Mouse (Mus musculus) B cell, adult (primary cell): ENCODE data around the gene Rtbdn. TPM values are rescaled to one million over a fixed set of nuclear protein-coding genes. Genes with fewer than 3 reads are reported as not detected.

Experiments used
- total RNA-seq: library from RNA; stranded (reverse); gene quantifications from 4 replicates; pipeline ENCODE4 v1.2.4, GENCODE M21; 2023; ENCODE audit not compliant: inconsistent age

Rtbdn gene
- not detected in 4 replicates for total RNA-seq

DNA sequence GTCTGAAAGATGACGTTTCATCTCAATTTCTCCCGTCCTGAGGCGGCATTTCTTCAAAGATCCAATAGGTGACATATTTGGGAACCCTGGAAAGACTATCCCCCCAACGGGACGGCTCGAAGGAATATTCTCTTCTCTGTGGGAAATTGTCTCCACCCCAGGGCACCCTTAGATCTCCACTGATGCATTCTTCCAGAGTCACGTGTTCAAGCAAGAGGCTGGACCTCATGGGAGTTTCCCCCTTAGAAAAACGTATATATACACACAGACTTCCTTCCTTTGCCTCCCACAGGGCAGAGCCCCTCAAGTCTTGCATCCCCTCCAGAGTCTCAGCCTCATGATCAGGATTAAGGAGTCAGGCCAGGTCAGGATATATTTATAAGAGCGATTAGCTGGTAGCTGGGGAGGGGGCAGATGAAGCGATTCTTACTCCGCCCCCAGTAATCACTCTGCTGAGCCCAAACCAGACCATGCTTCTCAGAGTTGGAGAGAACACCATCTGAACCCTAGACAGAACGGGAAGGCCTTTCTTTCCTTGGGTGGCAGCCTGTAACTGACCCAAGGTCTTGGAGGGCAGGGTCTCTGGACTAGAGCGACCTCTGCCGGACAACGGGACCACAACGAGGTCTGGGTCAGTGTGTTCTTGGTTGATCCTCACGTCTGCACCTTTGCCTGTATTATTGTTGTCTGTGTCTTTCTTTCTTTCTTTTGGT lies at the start of gene Rtbdn:
Gene Rtbdn (plus strand): TSS at position 464 of the 713 bp plus-strand sequence.

DNA sequence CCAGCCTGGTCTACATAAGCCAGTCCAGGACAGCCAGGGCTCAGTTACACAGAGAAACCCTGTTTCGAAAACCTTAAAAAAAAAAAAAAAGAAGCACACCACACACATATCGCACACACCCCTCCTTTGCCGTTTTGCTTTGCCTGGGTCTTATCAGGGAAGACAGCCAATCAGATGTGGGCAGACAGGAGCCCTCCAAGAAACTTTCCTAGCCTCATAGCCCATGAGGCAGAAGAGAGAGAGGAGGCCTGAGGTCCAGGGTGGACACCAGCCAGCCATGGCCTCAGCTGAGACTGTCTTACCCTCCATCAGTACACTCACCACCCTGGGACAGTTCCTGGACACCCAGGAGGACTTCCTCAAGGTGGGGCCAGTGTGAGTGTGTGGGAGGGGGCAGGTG lies 45.0 kb upstream of the Rtbdn start, which contains the start of gene Klf1:
Gene Klf1 (plus strand): TSS at position 177 of the 400 bp plus-strand sequence.

DNA sequence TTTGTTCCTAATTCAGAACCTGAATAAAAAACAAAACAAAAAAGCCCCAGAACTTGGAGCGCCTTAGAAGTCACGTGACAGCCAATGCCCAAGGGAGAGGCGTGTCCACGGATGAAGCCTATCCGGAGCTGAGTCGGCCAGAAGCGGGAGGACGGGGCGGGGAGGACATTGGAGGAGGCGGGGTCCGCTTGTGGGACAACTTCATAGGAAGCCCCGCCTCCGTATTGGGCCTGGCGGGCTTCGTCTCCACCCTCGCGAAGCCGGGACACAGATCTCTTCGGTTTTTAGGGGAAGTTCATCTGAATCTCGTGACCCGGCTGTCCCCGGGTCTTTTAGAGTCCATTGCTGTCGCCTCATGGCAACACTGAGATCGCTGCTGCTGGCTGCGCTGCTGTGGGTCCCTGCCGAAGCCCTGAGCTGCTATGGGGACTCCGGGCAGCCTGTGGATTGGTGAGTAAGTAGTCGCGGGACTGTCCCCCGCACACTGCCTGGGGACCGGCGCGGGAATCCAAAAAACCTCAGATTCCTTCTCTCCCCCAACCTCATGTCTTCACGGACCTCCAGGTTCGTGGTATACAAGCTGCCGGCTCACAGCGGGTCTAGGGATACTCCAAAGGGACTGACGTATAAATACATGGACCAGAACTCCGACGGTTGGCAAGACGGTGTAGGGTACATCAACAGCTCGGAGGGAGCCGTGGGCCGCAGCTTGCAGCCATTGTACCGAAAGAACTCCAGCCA lies 38.2 kb upstream of the Rtbdn start, which contains the start of gene Dnase2a:
Gene Dnase2a (plus strand): TSS at position 140 of the 741 bp plus-strand sequence.

GRCm38 (mm10) chr8:84936962-84937546 lies 9.7 kb upstream of the Rtbdn start, which contains the start of gene Mast1:
TSS of gene Mast1 (minus strand) at chr8:84937359.

GRCm38 (mm10) chr8:84969241-84970134 lies 22.7 kb downstream of the Rtbdn start, which contains the start of the genes Gm49661, Prdx2 and Rnaseh2a:
TSS of gene Gm49661 (minus strand) at chr8:84969433.
TSS of gene Prdx2 (plus strand) at chr8:84969587.
TSS of gene Rnaseh2a (minus strand) at chr8:84969767.

GRCm38 (mm10) chr8:84978248-84978940 lies 31.6 kb downstream of the Rtbdn start, which contains the start of gene Junb:
TSS of gene Junb (minus strand) at chr8:84978718.

GRCm38 (mm10) chr8:84990349-84990748 lies 43.6 kb downstream of the Rtbdn start, which contains the start of gene Hook2:
TSS of gene Hook2 (plus strand) at chr8:84990603.

Other genes starting within 250 kb of the Rtbdn start
- gene Lyl1, start 245.5 kb upstream of the Rtbdn start, total RNA-seq: 129 to 151 TPM (median 133 TPM) in 4 replicates
- gene G430095P16Rik, start 224.0 kb upstream of the Rtbdn start, total RNA-seq: not detected in 4 replicates
- 1.4 to 4.3 TPM (median 2.8 TPM) in 4 replicates for gene Nfix, start 146.6 kb upstream of the Rtbdn start, total RNA-seq
- gene Dand5, start 124.2 kb upstream of the Rtbdn start, total RNA-seq: 2.2 to 3.3 TPM (median 2.8 TPM) in 4 replicates
- 11.4 to 12.8 TPM (median 11.7 TPM) in 4 replicates for gene Gadd45gip1, start 115.5 kb upstream of the Rtbdn start, total RNA-seq
- 48.0 to 63.3 TPM (median 61.5 TPM) in 4 replicates for gene Rad23a, start 106.3 kb upstream of the Rtbdn start, total RNA-seq
- 564 to 720 TPM (median 619 TPM) in 4 replicates for gene Calr, start 100.1 kb upstream of the Rtbdn start, total RNA-seq
- gene Farsa, start 90.0 kb upstream of the Rtbdn start, total RNA-seq: 66.8 to 70.5 TPM (median 68.5 TPM) in 4 replicates
- gene Syce2, start 74.9 kb upstream of the Rtbdn start, total RNA-seq: 6.1 to 11.9 TPM (median 9.0 TPM) in 4 replicates
- 18.7 to 34.4 TPM (median 31.5 TPM) in 4 replicates for gene Gcdh, start 53.1 kb upstream of the Rtbdn start, total RNA-seq
- gene Klf1, start 45.1 kb upstream of the Rtbdn start, total RNA-seq: 0.32 to 0.45 TPM in 2 of 4 replicates, not detected in the others
- gene Dnase2a, start 38.4 kb upstream of the Rtbdn start, total RNA-seq: 67.4 to 74.5 TPM (median 72.7 TPM) in 4 replicates
- 0.16 to 0.57 TPM (median 0.23 TPM) in 4 replicates for gene Mast1, start 9.6 kb upstream of the Rtbdn start, total RNA-seq
- gene Gm49661, start 22.4 kb downstream of the Rtbdn start, total RNA-seq: 2.0 TPM in 1 of 4 replicates, not detected in the others
- 57.4 to 60.7 TPM (median 59.6 TPM) in 4 replicates for gene Prdx2, start 22.6 kb downstream of the Rtbdn start, total RNA-seq
- 30.0 to 35.5 TPM (median 33.5 TPM) in 4 replicates for gene Rnaseh2a, start 22.8 kb downstream of the Rtbdn start, total RNA-seq
- 1,539 to 1,702 TPM (median 1,628 TPM) in 4 replicates for gene Junb, start 31.7 kb downstream of the Rtbdn start, total RNA-seq
- 5.9 to 8.3 TPM (median 6.6 TPM) in 4 replicates for gene Hook2, start 43.6 kb downstream of the Rtbdn start, total RNA-seq
- 0.32 TPM in 1 of 4 replicates, not detected in the others for gene Best2, start 67.5 kb downstream of the Rtbdn start, total RNA-seq
- gene Asna1, start 78.3 kb downstream of the Rtbdn start, total RNA-seq: 87.6 to 96.1 TPM (median 94.0 TPM) in 4 replicates
- 205 to 226 TPM (median 223 TPM) in 4 replicates for gene Trir, start 79.8 kb downstream of the Rtbdn start, total RNA-seq
- 38.8 to 49.7 TPM (median 45.7 TPM) in 4 replicates for gene Tnpo2, start 89.9 kb downstream of the Rtbdn start, total RNA-seq
- 14.4 to 17.5 TPM (median 15.4 TPM) in 4 replicates for gene Fbxw9, start 113.1 kb downstream of the Rtbdn start, total RNA-seq
- gene Gm5741, start 121.0 kb downstream of the Rtbdn start, total RNA-seq: 3.0 TPM in 1 of 4 replicates, not detected in the others
- gene Dhps, start 124.8 kb downstream of the Rtbdn start, total RNA-seq: 105 to 138 TPM (median 115 TPM) in 4 replicates
- gene Wdr83os, start 133.7 kb downstream of the Rtbdn start, total RNA-seq: 49.2 to 55.9 TPM (median 50.9 TPM) in 4 replicates
- 12.5 to 15.1 TPM (median 13.1 TPM) in 4 replicates for gene Wdr83, start 134.3 kb downstream of the Rtbdn start, total RNA-seq
- 156 to 176 TPM (median 163 TPM) in 4 replicates for gene Man2b1, start 136.3 kb downstream of the Rtbdn start, total RNA-seq
- gene Zfp791, start 176.1 kb downstream of the Rtbdn start, total RNA-seq: 0.16 TPM in 1 of 4 replicates, not detected in the others
- not detected in 4 replicates for gene Cks1brt, start 204.9 kb downstream of the Rtbdn start, total RNA-seq